Mouse (Mus musculus): ENCODE results near the gene Gm13102.
"Not testable (repeated sequence)": the region's sequence is repeated elsewhere in the genome, so short reads cannot be mapped to it uniquely, and the experiment has no call there.

The Gm13102 gene

DNA sequence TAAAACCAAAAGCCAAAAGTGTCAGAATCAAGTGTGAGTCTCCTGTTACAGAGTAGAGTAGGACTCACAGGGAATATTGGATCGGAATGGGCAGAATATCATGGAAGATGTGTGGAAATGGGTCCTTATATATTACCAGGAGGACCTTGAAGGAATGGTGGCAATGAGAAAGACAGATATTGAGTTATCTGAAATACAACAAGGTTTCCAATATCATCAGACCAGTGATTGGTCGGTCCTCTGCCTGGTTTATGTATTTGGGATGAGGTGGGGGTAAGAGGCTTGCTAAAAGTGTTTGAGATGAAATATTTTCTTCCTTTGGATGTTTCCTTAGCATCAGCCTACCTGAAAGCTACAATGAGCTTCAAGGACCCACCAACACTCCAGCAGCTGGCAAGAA is at the start of gene Gm13102:
Gene Gm13102 (plus strand): TSS at position 301 of the 400 bp plus-strand sequence.
- DNase-seq (ENCODE audit: low spot score): not testable (repeated sequence)

DNA sequence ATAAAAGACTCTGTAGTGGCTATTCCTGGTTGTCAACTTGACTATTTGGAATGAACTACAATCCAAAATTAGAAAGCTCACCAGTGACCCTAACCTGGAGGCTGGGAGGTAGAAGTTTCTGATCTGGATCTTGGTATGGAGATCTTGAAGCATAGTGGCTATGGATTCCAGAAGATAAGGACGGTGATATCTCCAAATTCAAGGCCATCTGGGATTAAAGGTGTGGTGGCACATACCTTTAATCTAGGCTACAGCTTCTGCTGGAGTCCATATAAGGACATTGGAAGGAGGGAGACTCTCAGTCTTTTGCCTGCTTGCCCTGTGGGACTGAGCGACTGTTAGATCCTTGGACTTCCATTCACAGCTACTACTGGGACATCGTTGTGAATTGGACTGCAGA is 47.4 kb upstream of the Gm13102 start, which contains the start of gene Pramel4:
Gene Pramel4 (plus strand): TSS at position 301 of the 400 bp plus-strand sequence.
- DNase-seq (ENCODE audit: low spot score): not testable (repeated sequence)
